Mouse (Mus musculus): Measurements from ENCODE around the gene Mmp24.

Mmp24 gene

GRCm38 (mm10) chr2:155774261-155774926, 748 bp upstream of the Mmp24 start:
- no peak for DNase-seq (ENCODE audit: inconsistent age in 2 of 2, low spot score in 1 of 2)

GRCm38 (mm10) chr2:155775685-155776263, 632 bp downstream of the Mmp24 start:
- DNase-seq (ENCODE audit: inconsistent age in 2 of 2, low spot score in 1 of 2) = peak; percentile 75 to 90

GRCm38 (mm10) chr2:155776824-155777687, 1.9 kb downstream of the Mmp24 start:
- DNase-seq (ENCODE audit: inconsistent age in 2 of 2, low spot score in 1 of 2) = no peak

- no peak for DNase-seq (ENCODE audit: inconsistent age in 2 of 2, low spot score in 1 of 2)
Observed at GRCm38 (mm10) chr2:155777688-155777985, 2.5 kb downstream of the Mmp24 start.

GRCm38 (mm10) chr2:155778004-155778403, 2.9 kb downstream of the Mmp24 start:
- DNase-seq (ENCODE audit: inconsistent age in 2 of 2, low spot score in 1 of 2) = no peak

GRCm38 (mm10) chr2:155779066-155779465, 3.9 kb downstream of the Mmp24 start:
- DNase-seq (ENCODE audit: inconsistent age in 2 of 2, low spot score in 1 of 2) = peak in 1 of 2 experiments; percentile 34

GRCm38 (mm10) chr2:155779506-155779905, 4.4 kb downstream of the Mmp24 start:
- DNase-seq (ENCODE audit: inconsistent age in 2 of 2, low spot score in 1 of 2) = no peak

- DNase-seq (ENCODE audit: inconsistent age in 2 of 2, low spot score in 1 of 2) = peak in 1 of 2 experiments; percentile 41
Observed at GRCm38 (mm10) chr2:155784534-155784933, 9.4 kb downstream of the Mmp24 start.

GRCm38 (mm10) chr2:155786905-155787304, 11.8 kb downstream of the Mmp24 start:
- DNase-seq (ENCODE audit: inconsistent age in 2 of 2, low spot score in 1 of 2) = no peak

- DNase-seq (ENCODE audit: inconsistent age in 2 of 2, low spot score in 1 of 2) = no peak
Observed at GRCm38 (mm10) chr2:155787949-155788931, 13.1 kb downstream of the Mmp24 start.

GRCm38 (mm10) chr2:155792899-155793298, 17.8 kb downstream of the Mmp24 start:
- no peak for DNase-seq (ENCODE audit: inconsistent age in 2 of 2, low spot score in 1 of 2)

- DNase-seq (ENCODE audit: inconsistent age in 2 of 2, low spot score in 1 of 2) = peak in 1 of 2 experiments; percentile 17
Observed at GRCm38 (mm10) chr2:155794674-155795445, 19.7 kb downstream of the Mmp24 start.

GRCm38 (mm10) chr2:155798613-155799012, 23.5 kb downstream of the Mmp24 start:
- DNase-seq (ENCODE audit: inconsistent age in 2 of 2, low spot score in 1 of 2) = no peak

GRCm38 (mm10) chr2:155802761-155803160, 27.6 kb downstream of the Mmp24 start:
- peak; percentile 27 to 54 for DNase-seq (ENCODE audit: inconsistent age in 2 of 2, low spot score in 1 of 2)

- DNase-seq (ENCODE audit: inconsistent age in 2 of 2, low spot score in 1 of 2) = no peak
Observed at GRCm38 (mm10) chr2:155804053-155804452, 28.9 kb downstream of the Mmp24 start.

- peak; percentile 93 to 96 for DNase-seq (ENCODE audit: inconsistent age in 2 of 2, low spot score in 1 of 2)
Observed at GRCm38 (mm10) chr2:155805231-155805924, 30.2 kb downstream of the Mmp24 start.

- no peak for DNase-seq (ENCODE audit: inconsistent age in 2 of 2, low spot score in 1 of 2)
Observed at GRCm38 (mm10) chr2:155805925-155806255, 30.7 kb downstream of the Mmp24 start.

- peak; percentile 95 to 96 for DNase-seq (ENCODE audit: inconsistent age in 2 of 2, low spot score in 1 of 2)
Observed at GRCm38 (mm10) chr2:155806548-155806947, 31.4 kb downstream of the Mmp24 start.

- peak; percentile 25 to 65 for DNase-seq (ENCODE audit: inconsistent age in 2 of 2, low spot score in 1 of 2)
Observed at GRCm38 (mm10) chr2:155807408-155807807, 32.3 kb downstream of the Mmp24 start.

GRCm38 (mm10) chr2:155809620-155810019, 34.5 kb downstream of the Mmp24 start:
- peak; percentile 89 to 93 for DNase-seq (ENCODE audit: inconsistent age in 2 of 2, low spot score in 1 of 2)
